Mouse (Mus musculus) limb, embryonic 11.5 days (tissue): ENCODE data around the gene Atxn7l1. TPM values are rescaled to one million over a fixed set of nuclear protein-coding genes. Genes with fewer than 3 reads are reported as not detected.
A peak's percentile ranks its signal among the peaks of the same experiment; 100 is the strongest.

Experiments
- ATAC-seq: fragments of 200-750 bp; cut with Nextera tagmentation; 2 replicates; pipeline ENCODE4 v1.8.0; 2017; ENCODE audit warnings: low read depth; ENCODE audit not compliant: insufficient number of reproducible peaks, low FRiP score, low TSS enrichment
- DNase-seq: peaks from one replicate; pipeline ENCODE4 v3.0.0-alpha.2; 2015; ENCODE audit warnings: low spot score
- H3K27ac ChIP-seq: fragments of 300-500 bp; sonication (generic); replicated peaks from 2 replicates; pipeline ENCODE4 v1.5.1; 2014; ENCODE audit warnings: low read depth, mild to moderate bottlenecking, low read length
- H3K27me3 ChIP-seq: fragments of 300-500 bp; sonication (generic); 2 replicates; pipeline ENCODE4 v1.6.1; 2014; ENCODE audit warnings: mild to moderate bottlenecking, low read length, mixed read lengths; ENCODE audit not compliant: control insufficient read depth, insufficient read depth
- H3K36me3 ChIP-seq: fragments of 300-500 bp; sonication (generic); 2 replicates; pipeline ENCODE4 v1.6.1; 2014; ENCODE audit warnings: mild to moderate bottlenecking, low read length, moderate library complexity, mixed read lengths; ENCODE audit not compliant: control insufficient read depth, insufficient read depth
- H3K4me1 ChIP-seq: fragments of 300-500 bp; sonication (generic); 2 replicates; pipeline ENCODE4 v1.6.1; 2014; ENCODE audit warnings: low read length, mixed read lengths; ENCODE audit not compliant: control insufficient read depth, insufficient read depth
- H3K4me2 ChIP-seq: fragments of 300-500 bp; sonication (generic); 2 replicates; pipeline ENCODE4 v1.6.1; 2014; ENCODE audit warnings: low read depth, mild to moderate bottlenecking, moderate library complexity; ENCODE audit not compliant: severe bottlenecking
- H3K4me3 ChIP-seq: fragments of 300-500 bp; sonication (generic); 2 replicates; pipeline ENCODE4 v1.5.1; 2014; ENCODE audit warnings: low read depth, low read length
- H3K9ac ChIP-seq: fragments of 300-500 bp; sonication (generic); 2 replicates; pipeline ENCODE4 v1.6.1; 2014; ENCODE audit warnings: mild to moderate bottlenecking, low read length
- H3K9me3 ChIP-seq: fragments of 300-500 bp; sonication (generic); 2 replicates; pipeline ENCODE4 v1.6.1; 2016; ENCODE audit warnings: low read length; ENCODE audit not compliant: control insufficient read depth
- WGBS: fragments of 180-500 bp; shearing (Covaris S2); extraction: QIAGEN DNeasy Blood & Tissue Kit; methylation state at CpG from one replicate; pipeline ENCODE4 v1.1.7; 2014; 5-methylcytosine and 5-hydroxymethylcytosine counted together
- polyA plus RNA-seq: library from polyadenylated mRNA; unstranded; fragments of >200 nt; fragmentation: Nextera tagmentation; extraction: Ambion mirVana; gene quantifications from 2 replicates; pipeline ENCODE4 v1.2.1, GENCODE M21; 2014

Atxn7l1 gene
- polyA plus RNA-seq, 1 experiment from 2014 or later = 18.8 TPM

- no peaks in the 10 kb centered on the region for H3K9me3 ChIP-seq
- H3K27ac ChIP-seq = no peak overlapping the region
- no peaks in the 10 kb centered on the region for H3K27me3 ChIP-seq
- DNase-seq = no peak
- H3K9ac ChIP-seq = no peak overlapping the region
- peak overlapping the region; percentile 7; the same call in 1 of the 2 replicates for H3K4me2 ChIP-seq
- ATAC-seq = no peak
- H3K4me1 ChIP-seq = no peaks in the 10 kb centered on the region
- no peak overlapping the region for H3K4me3 ChIP-seq
- H3K36me3 ChIP-seq = no peaks in the 10 kb centered on the region
- WGBS = 46% methylated on average over 15 of the region's 15 CpGs
Observed at GRCm38 (mm10) chr12:33118624-33119301, 28.7 kb upstream of the Atxn7l1 start.

DNA sequence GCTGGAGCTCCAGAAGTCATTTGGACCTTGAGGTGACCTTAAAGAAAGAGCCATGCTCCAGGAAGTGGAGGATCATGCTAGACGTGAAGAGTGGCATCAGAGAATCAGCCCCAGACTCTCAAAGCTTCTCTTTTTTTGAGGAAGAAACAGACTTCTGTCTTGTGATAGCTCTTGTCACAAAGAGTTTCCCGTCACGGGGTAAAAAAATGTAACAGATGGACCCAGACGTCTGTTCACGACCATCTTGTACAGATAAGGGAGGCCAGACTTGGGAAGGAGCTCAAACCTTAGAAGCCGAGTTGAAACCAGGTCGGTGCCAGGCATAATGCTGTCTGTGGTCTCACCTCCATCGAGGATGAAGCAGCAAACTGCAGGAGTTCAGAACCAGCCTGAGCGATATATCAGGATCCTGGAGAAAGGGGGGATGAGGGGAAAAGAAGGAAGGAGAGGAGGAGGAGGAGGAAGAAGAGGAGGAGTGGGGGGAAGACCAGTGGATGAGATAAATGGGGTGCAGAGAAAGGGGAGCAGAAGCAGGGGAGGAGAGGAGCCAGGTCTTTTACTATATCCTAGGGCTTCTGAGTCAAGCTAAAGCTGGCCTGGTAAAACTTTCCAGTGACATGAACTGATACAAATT lies 21.8 kb upstream of the Atxn7l1 start:
- no peak overlapping the region for H3K4me3 ChIP-seq
- 76% methylated on average over 9 of the region's 9 CpGs for WGBS
- no peaks in the 10 kb centered on the region for H3K4me1 ChIP-seq
- H3K9me3 ChIP-seq = no peaks in the 10 kb centered on the region
- ATAC-seq (no peak), DNase-seq (no peak)
- no peaks in the 10 kb centered on the region for H3K27me3 ChIP-seq
- no peak overlapping the region for H3K4me2 ChIP-seq
- H3K36me3 ChIP-seq = no peaks in the 10 kb centered on the region
- H3K27ac ChIP-seq = no peak overlapping the region
- H3K9ac ChIP-seq = no peak overlapping the region

- H3K9me3 ChIP-seq = no peaks in the 10 kb centered on the region
- DNase-seq (no peak), ATAC-seq (no peak)
- H3K4me2 ChIP-seq = no peak overlapping the region
- H3K27ac ChIP-seq = no peak overlapping the region
- no peaks in the 10 kb centered on the region for H3K36me3 ChIP-seq
- no peak overlapping the region for H3K4me3 ChIP-seq
- H3K9ac ChIP-seq = no peak overlapping the region
- H3K4me1 ChIP-seq = no peaks in the 10 kb centered on the region
- no peaks in the 10 kb centered on the region for H3K27me3 ChIP-seq
Observed at GRCm38 (mm10) chr12:33126243-33126642, 21.2 kb upstream of the Atxn7l1 start.

DNA sequence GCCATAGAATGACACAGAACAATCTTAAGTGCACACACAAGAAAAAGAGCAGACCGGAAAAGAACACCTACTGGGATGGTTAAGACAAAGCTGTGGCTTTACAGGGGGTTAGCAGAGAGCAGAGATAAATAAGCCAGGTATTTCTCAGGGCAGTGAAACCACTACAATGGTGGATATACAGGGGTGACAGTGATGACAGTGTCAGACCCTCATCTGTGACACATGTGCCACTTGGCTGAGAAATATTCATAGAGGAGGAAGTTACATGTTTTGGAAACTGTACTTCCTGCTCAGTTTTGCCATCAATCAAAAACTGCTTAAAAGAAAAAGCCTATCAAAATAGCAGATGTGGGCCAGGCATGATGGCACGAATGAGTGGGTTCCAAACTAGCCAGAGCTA lies 19.4 kb upstream of the Atxn7l1 start:
- no peak overlapping the region for H3K4me2 ChIP-seq
- 81% methylated on average over 2 of the region's 2 CpGs for WGBS
- no peak overlapping the region for H3K27ac ChIP-seq
- no peaks in the 10 kb centered on the region for H3K27me3 ChIP-seq
- H3K4me1 ChIP-seq = no peaks in the 10 kb centered on the region
- ATAC-seq (no peak), DNase-seq (no peak)
- H3K9me3 ChIP-seq = no peaks in the 10 kb centered on the region
- no peak overlapping the region for H3K4me3 ChIP-seq
- no peak overlapping the region for H3K9ac ChIP-seq
- no peaks in the 10 kb centered on the region for H3K36me3 ChIP-seq

DNA sequence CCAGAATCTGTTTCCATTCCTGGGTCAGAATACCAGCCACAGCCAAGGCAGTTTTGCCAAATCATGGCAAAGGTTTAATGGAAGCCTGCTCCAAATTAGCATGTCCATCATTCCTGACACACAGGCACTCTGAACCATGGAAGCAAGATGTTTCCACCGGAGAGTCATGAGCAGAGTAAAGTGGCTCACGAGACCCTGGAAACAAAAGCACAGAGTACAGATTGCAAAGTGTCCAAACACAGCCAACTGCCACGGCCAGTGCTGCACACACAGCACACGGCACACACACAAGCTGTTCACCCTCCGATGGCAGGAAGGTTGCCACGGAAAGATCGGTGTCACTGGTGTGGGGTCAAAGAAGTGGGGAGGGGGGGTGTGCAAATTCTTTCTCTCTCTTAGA lies 18.8 kb upstream of the Atxn7l1 start:
- 76% methylated on average over 7 of the region's 7 CpGs for WGBS
- no peaks in the 10 kb centered on the region for H3K27me3 ChIP-seq
- no peak overlapping the region for H3K4me3 ChIP-seq
- no peak overlapping the region for H3K9ac ChIP-seq
- no peaks in the 10 kb centered on the region for H3K9me3 ChIP-seq
- ATAC-seq (no peak), DNase-seq (no peak)
- no peaks in the 10 kb centered on the region for H3K4me1 ChIP-seq
- no peaks in the 10 kb centered on the region for H3K36me3 ChIP-seq
- no peak overlapping the region for H3K27ac ChIP-seq
- H3K4me2 ChIP-seq = no peak overlapping the region

DNA sequence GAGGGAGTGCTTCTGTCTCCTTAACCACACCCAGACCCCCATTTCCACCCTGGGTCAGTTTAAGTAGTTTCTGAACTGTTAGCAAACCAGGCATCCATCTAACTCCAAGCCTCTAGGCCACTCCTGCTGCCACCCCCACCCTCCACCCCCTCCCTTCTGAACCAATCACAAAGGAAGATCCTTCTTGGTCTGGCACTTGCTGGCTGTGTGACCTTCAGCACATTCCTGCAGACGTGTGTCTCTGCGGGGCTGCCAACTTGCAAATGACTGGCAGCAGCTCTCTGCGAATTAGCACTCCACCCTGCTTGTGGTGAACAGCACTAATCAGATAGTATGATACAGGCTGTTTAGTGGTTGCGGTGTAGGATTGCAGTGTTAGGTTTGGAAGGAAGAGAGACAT lies 18.1 kb upstream of the Atxn7l1 start:
- DNase-seq (no peak), ATAC-seq (no peak)
- 16% methylated on average over 4 of the region's 4 CpGs for WGBS
- no peaks in the 10 kb centered on the region for H3K9me3 ChIP-seq
- no peak overlapping the region for H3K4me2 ChIP-seq
- H3K36me3 ChIP-seq = no peaks in the 10 kb centered on the region
- H3K4me1 ChIP-seq = no peaks in the 10 kb centered on the region
- H3K9ac ChIP-seq = no peak overlapping the region
- H3K27me3 ChIP-seq = no peaks in the 10 kb centered on the region
- H3K27ac ChIP-seq = no peak overlapping the region
- no peak overlapping the region for H3K4me3 ChIP-seq

DNA sequence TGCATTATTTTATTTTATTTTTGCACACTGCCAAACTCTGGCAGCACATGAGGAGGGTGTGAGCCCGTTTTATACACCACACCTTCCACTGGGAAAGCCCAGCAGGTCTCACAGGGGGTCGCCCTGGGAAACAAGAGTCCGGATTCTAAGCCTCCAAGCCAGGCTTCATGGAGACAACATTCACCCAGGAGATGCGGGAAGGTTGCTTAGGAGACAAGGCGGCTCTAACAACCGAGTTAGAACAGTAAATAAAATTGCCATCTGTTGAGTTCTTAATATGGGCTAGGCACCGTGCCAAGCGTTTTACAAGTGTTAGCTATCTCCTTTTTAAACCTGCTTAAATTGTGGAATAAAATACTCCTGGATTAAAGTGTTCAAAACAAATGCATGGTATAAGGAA lies 17.1 kb upstream of the Atxn7l1 start:
- ATAC-seq (no peak), DNase-seq (no peak)
- no peaks in the 10 kb centered on the region for H3K36me3 ChIP-seq
- no peak overlapping the region for H3K9ac ChIP-seq
- no peaks in the 10 kb centered on the region for H3K4me1 ChIP-seq
- H3K4me2 ChIP-seq = no peak overlapping the region
- H3K9me3 ChIP-seq = no peaks in the 10 kb centered on the region
- no peaks in the 10 kb centered on the region for H3K27me3 ChIP-seq
- no peak overlapping the region for H3K27ac ChIP-seq
- 55% methylated on average over 8 of the region's 8 CpGs for WGBS
- H3K4me3 ChIP-seq = no peak overlapping the region

DNA sequence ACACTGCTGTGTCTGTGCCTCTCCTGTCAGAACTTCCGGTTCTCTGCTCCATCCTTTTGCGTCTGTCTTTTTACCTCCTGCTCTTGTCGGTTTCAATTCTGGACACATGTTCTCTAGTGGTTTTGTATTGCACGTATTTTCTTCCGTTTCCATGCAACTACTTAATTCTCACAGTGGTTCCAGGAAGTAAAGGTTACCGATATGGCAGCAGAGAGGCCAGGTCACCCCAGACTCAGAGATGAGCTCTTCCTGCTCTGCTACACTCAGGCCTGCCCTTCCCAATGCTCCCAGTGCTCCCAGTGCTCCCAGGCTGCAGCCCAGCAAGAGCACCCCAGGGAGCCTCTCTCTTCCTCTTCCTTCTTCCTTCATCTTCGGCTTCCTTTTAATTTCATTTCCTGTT lies 15.7 kb upstream of the Atxn7l1 start:
- Histone ChIP-seq H3K27ac (no peak overlapping the region), H3K4me3 (no peak overlapping the region), H3K9ac (no peak overlapping the region), H3K27me3 (no peaks in the 10 kb centered on the region), H3K4me1 (no peaks in the 10 kb centered on the region), H3K4me2 (no peak overlapping the region), H3K36me3 (no peaks in the 10 kb centered on the region), H3K9me3 (no peaks in the 10 kb centered on the region)
- WGBS = 63% methylated on average over 7 of the region's 7 CpGs
- DNase-seq (no peak), ATAC-seq (no peak)

DNA sequence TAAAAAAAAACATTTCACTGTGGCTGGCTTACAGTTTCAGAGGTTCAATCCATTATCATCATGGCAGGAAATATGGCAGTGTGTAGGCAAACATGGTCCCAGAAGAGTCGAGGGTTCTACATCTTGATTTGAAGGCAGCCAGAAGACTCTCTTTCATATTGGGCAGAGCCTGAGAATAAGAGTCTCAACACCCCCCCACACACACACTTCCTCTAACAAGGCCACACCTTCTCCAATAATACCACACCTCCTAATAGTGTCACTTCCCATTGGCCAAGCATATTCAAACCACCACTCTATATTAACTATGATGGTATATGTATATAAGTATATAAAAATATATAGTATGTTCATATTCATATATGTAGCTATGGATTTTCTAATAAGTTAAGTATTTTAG lies 9.6 kb upstream of the Atxn7l1 start:
- H3K27me3 ChIP-seq = no peaks in the 10 kb centered on the region

More for the DNA sequence above, 9.6 kb upstream of the Atxn7l1 start:
- Histone ChIP-seq H3K9me3 (no peaks in the 10 kb centered on the region), H3K4me2 (no peak overlapping the region), H3K36me3 (no peaks in the 10 kb centered on the region), H3K4me3 (no peak overlapping the region), H3K27ac (no peak overlapping the region), H3K4me1 (no peaks in the 10 kb centered on the region), H3K9ac (no peak overlapping the region)
- WGBS = 93% methylated on average over 1 of the region's 1 CpGs
- no peak for DNase-seq
- ATAC-seq = no peak
